Mouse (Mus musculus): ENCODE data around the gene Obscn. TPM values are rescaled to one million over a fixed set of nuclear protein-coding genes. Genes with fewer than 3 reads are reported as not detected.

The Obscn gene
- polyA plus RNA-seq, 1 experiment from 2014 or later = 20.6 TPM

- WGBS = 22% methylated on average over 23 of the region's 23 CpGs
Measured at GRCm38 (mm10) chr11:58947798-58948528, 188.2 kb downstream of the Obscn start.

GRCm38 (mm10) chr11:58947306-58947705, 188.9 kb downstream of the Obscn start:
- Histone ChIP-seq H3K27me3 (ENCODE audit: insufficient read depth, poor library complexity, severe bottlenecking) (peaks cover 79% of the 10 kb centered on the region), H3K4me1 (peaks cover 8% of the 10 kb centered on the region; the same call in 1 of the 2 replicates), H3K27ac (no peak overlapping the region), H3K36me3 (no peaks in the 10 kb centered on the region), H3K9me3 (no peaks in the 10 kb centered on the region), H3K4me3 (no peak overlapping the region)
- 66% methylated on average over 3 of the region's 3 CpGs for WGBS
- no peak for DNase-seq (ENCODE audit: low spot score)

More at GRCm38 (mm10) chr11:58947798-58948528, 188.2 kb downstream of the Obscn start:
- H3K9me3 ChIP-seq = no peaks in the 10 kb centered on the region
- H3K4me3 ChIP-seq = peak overlapping the region; percentile 58
- no peaks in the 10 kb centered on the region for H3K36me3 ChIP-seq
- DNase-seq (ENCODE audit: low spot score) = no peak
- H3K27me3 ChIP-seq (ENCODE audit: insufficient read depth, poor library complexity, severe bottlenecking) = peaks cover 74% of the 10 kb centered on the region
- peak overlapping the region; percentile 74 for H3K27ac ChIP-seq
- peaks cover 8% of the 10 kb centered on the region; the same call in 1 of the 2 replicates for H3K4me1 ChIP-seq

Small RNA genes lying within 50 kb of the gene (microRNA-seq; reads per million reads assigned to microRNA genes)
- not detected for gene Gm44313

Other genes with a start within 250 kb of the Obscn start
- gene Zfp39, start 232.2 kb downstream of the Obscn start, polyA plus RNA-seq (2016; fragmentation: Nextera tagmentation; extraction: Ambion mirVana) = 3.9 and 5.4 TPM in 2 replicates
- gene Btnl10, start 218.5 kb downstream of the Obscn start, polyA plus RNA-seq (2016; fragmentation: Nextera tagmentation; extraction: Ambion mirVana) = not detected in 2 replicates
- gene Rnf187, start 197.5 kb downstream of the Obscn start, polyA plus RNA-seq (2016; fragmentation: Nextera tagmentation; extraction: Ambion mirVana) = 169 and 213 TPM in 2 replicates
- 4.8 and 9.8 TPM in 2 replicates for gene Hist3h2ba, start 187.5 kb downstream of the Obscn start, polyA plus RNA-seq (2016; fragmentation: Nextera tagmentation; extraction: Ambion mirVana)
- gene Hist3h2a, start 181.7 kb downstream of the Obscn start, polyA plus RNA-seq (2016; fragmentation: Nextera tagmentation; extraction: Ambion mirVana) = 15.5 and 15.9 TPM in 2 replicates
- 0.75 and 0.79 TPM in 2 replicates for gene Trim17, start 181.7 kb downstream of the Obscn start, polyA plus RNA-seq (2016; fragmentation: Nextera tagmentation; extraction: Ambion mirVana)
- gene Trim11, start 158.3 kb downstream of the Obscn start, polyA plus RNA-seq (2016; fragmentation: Nextera tagmentation; extraction: Ambion mirVana) = 24.0 and 31.4 TPM in 2 replicates
- gene Iba57, start 27.3 kb upstream of the Obscn start, polyA plus RNA-seq (2016; fragmentation: Nextera tagmentation; extraction: Ambion mirVana) = 7.8 and 9.2 TPM in 2 replicates
- not detected in 2 replicates for gene Gjc2, start 46.8 kb upstream of the Obscn start, polyA plus RNA-seq (2016; fragmentation: Nextera tagmentation; extraction: Ambion mirVana)
- gene Guk1, start 55.8 kb upstream of the Obscn start, polyA plus RNA-seq (2016; fragmentation: Nextera tagmentation; extraction: Ambion mirVana) = 127 and 152 TPM in 2 replicates
- 122 and 123 TPM in 2 replicates for gene Mrpl55, start 66.1 kb upstream of the Obscn start, polyA plus RNA-seq (2016; fragmentation: Nextera tagmentation; extraction: Ambion mirVana)
- 28.7 and 30.9 TPM in 2 replicates for gene 2310033P09Rik, start 71.9 kb upstream of the Obscn start, polyA plus RNA-seq (2016; fragmentation: Nextera tagmentation; extraction: Ambion mirVana)
- 702 and 707 TPM in 2 replicates for gene Arf1, start 91.9 kb upstream of the Obscn start, polyA plus RNA-seq (2016; fragmentation: Nextera tagmentation; extraction: Ambion mirVana)
- 0.08 TPM in 1 of 2 replicates, not detected in the other for gene Wnt3a, start 154.3 kb upstream of the Obscn start, polyA plus RNA-seq (2016; fragmentation: Nextera tagmentation; extraction: Ambion mirVana)
- 3.8 and 4.1 TPM in 2 replicates for gene Wnt9a, start 170.5 kb upstream of the Obscn start, polyA plus RNA-seq (2016; fragmentation: Nextera tagmentation; extraction: Ambion mirVana)
- gene Prss38, start 239.3 kb upstream of the Obscn start, polyA plus RNA-seq (2016; fragmentation: Nextera tagmentation; extraction: Ambion mirVana) = not detected in 2 replicates